In genomic region chr14:32327366-32327765, GRCm38 (mm10) we compare ENCODE assay signal across 26 mouse cellular contexts. TPM values are rescaled to one million over a fixed set of nuclear protein-coding genes. Genes with fewer than 3 reads are reported as not detected.
DNase-seq lines count a peak whose midpoint lies in the region; ATAC-seq and TF ChIP-seq lines count a peak whose summit lies in the region.
"Had no signal": no experiment of that assay in that cellular context is flagged by ENCODE, and none has a peak within 500 bp of the region (broad histone marks: within the 10 kb centered on the region; RNA-seq: fewer than 3 reads in every experiment).

No protein-coding gene starts in this region.

- H3K4me3 ChIP-seq in kidney, adult 2 months (ENCODE audit: insufficient read depth, low read depth, low read length): no peak overlapping the region
- no peak overlapping the region for H3K4me3 ChIP-seq in midbrain, embryonic 14.5 days (replicated peaks; ENCODE audit: low read depth, low read length)
- H3K4me3 ChIP-seq in midbrain, embryonic 13.5 days (replicated peaks): no peak overlapping the region
- H3K4me3 ChIP-seq: heart, embryonic 13.5 days; layer of hippocampus, adult 2 months; limb, embryonic 13.5 days; lung, embryonic 15.5 days; midbrain, embryonic 10.5 days; myocyte; neural tube, embryonic 13.5 days had no signal

- peak; percentile 35 to 47 for DNase-seq in cerebellum, postnatal 25 days
- no peak for DNase-seq in cerebellum, postnatal 4 days (ENCODE audit: low spot score in 2 of 2)
- DNase-seq in kidney, adult 2 months: peak; percentile 22
- no peak for DNase-seq in kidney, postnatal 4 days
- DNase-seq in midbrain, embryonic 14.5 days: peak; percentile 15
- no peak for DNase-seq in gastrocnemius, adult 18-20 months (ENCODE audit: low spot score)
- DNase-seq: adrenal gland, postnatal 14 days; cerebellum, adult 9-10 months; gastrocnemius, postnatal 10 days; heart, postnatal 10 days; spleen, adult 18-20 months; thymus, postnatal 14 days had no signal

- no peak for TF ChIP-seq CTCF in kidney, adult 2 months (conservative IDR thresholded peaks at IDR 0.05; ENCODE audit: insufficient read depth, insufficient read length, low read depth, low read length)

- H3K36me3 ChIP-seq in kidney, adult 2 months (ENCODE audit: control insufficient read depth, insufficient read depth, low read length): no peaks in the 10 kb centered on the region
- H3K36me3 ChIP-seq in midbrain, embryonic 14.5 days (ENCODE audit: control insufficient read depth, insufficient read depth, low read length): 0 out of 2 replicates have a peak, but pooled peaks cover 2% of the 10 kb centered on the region
- H3K36me3 ChIP-seq in midbrain, embryonic 13.5 days: peaks cover 13% of the 10 kb centered on the region; the same call in 1 of the 2 replicates
- H3K36me3 ChIP-seq: lung, embryonic 15.5 days; neural tube, embryonic 13.5 days had no signal

- H3K4me2 ChIP-seq in midbrain, embryonic 14.5 days (ENCODE audit: low read length): no peak overlapping the region
- no peak overlapping the region for H3K4me2 ChIP-seq in midbrain, embryonic 13.5 days (replicated peaks)
- H3K4me2 ChIP-seq: heart, embryonic 13.5 days; limb, embryonic 13.5 days; liver, embryonic 11.5 days; lung, embryonic 15.5 days; neural tube, embryonic 13.5 days had no signal

- 48% methylated on average over 9 of the region's 9 CpGs for WGBS in kidney, adult 2 months
- WGBS in midbrain, embryonic 14.5 days: 69% methylated on average over 9 of the region's 9 CpGs
- WGBS in midbrain, embryonic 13.5 days: 80% methylated on average over 9 of the region's 9 CpGs

- H3K9ac ChIP-seq in midbrain, embryonic 14.5 days (replicated peaks; ENCODE audit: low read length): no peak overlapping the region
- H3K9ac ChIP-seq in midbrain, embryonic 13.5 days (replicated peaks): no peak overlapping the region
- H3K9ac ChIP-seq: heart, embryonic 13.5 days; limb, embryonic 13.5 days; lung, embryonic 15.5 days; neural tube, embryonic 13.5 days had no signal

- ATAC-seq in midbrain, embryonic 14.5 days (ENCODE audit: low FRiP score, low TSS enrichment): no peak
- no peak for ATAC-seq in midbrain, embryonic 13.5 days
- ATAC-seq: CD4-positive, CD25-positive, alpha-beta regulatory T cell, adult 4 months; forebrain, embryonic 16.5 days; intestine, embryonic 16.5 days had no signal

- H3K27ac ChIP-seq in kidney, adult 2 months (ENCODE audit: insufficient read depth, low read depth, low read length): no peak overlapping the region
- H3K27ac ChIP-seq in midbrain, embryonic 14.5 days (replicated peaks; ENCODE audit: low read depth, low read length): no peak overlapping the region
- no peak overlapping the region for H3K27ac ChIP-seq in midbrain, embryonic 13.5 days
- H3K27ac ChIP-seq: heart, embryonic 13.5 days; layer of hippocampus, adult 2 months; limb, embryonic 13.5 days; lung, embryonic 15.5 days; midbrain, embryonic 10.5 days; neural tube, embryonic 13.5 days had no signal

- H3K9me3 ChIP-seq in midbrain, embryonic 14.5 days (ENCODE audit: control insufficient read depth, low read length): no peaks in the 10 kb centered on the region
- H3K9me3 ChIP-seq in midbrain, embryonic 13.5 days: no peaks in the 10 kb centered on the region
- H3K9me3 ChIP-seq: heart, embryonic 13.5 days; limb, embryonic 13.5 days; lung, embryonic 15.5 days; midbrain, embryonic 10.5 days; neural tube, embryonic 13.5 days had no signal

- H3K27me3 ChIP-seq in kidney, adult 2 months (replicated peaks; ENCODE audit: control insufficient read depth, insufficient read depth, low read length): no peaks in the 10 kb centered on the region
- H3K27me3 ChIP-seq in midbrain, embryonic 14.5 days (ENCODE audit: control insufficient read depth, insufficient read depth, low read length): no peaks in the 10 kb centered on the region
- no peaks in the 10 kb centered on the region for H3K27me3 ChIP-seq in midbrain, embryonic 13.5 days
- H3K27me3 ChIP-seq: heart, embryonic 13.5 days; limb, embryonic 13.5 days; lung, embryonic 15.5 days; neural tube, embryonic 13.5 days had no signal

- H3K4me1 ChIP-seq in kidney, adult 2 months (ENCODE audit: control insufficient read depth, insufficient read depth, low read length): no peaks in the 10 kb centered on the region
- peaks cover 5% of the 10 kb centered on the region for H3K4me1 ChIP-seq in midbrain, embryonic 14.5 days (ENCODE audit: control insufficient read depth, insufficient read depth, low read length)
- H3K4me1 ChIP-seq in midbrain, embryonic 13.5 days (replicated peaks): peaks cover 12% of the 10 kb centered on the region
- H3K4me1 ChIP-seq: lung, embryonic 15.5 days had no signal

- TF ChIP-seq POLR2A in kidney, adult 2 months (IDR thresholded peaks at IDR 0.05; ENCODE audit: low read depth, low read length): no peak

RNA-seq across cellular contexts. Expression of gene Ogdhl, which starts 5.5 kb away (rescaled TPM):
- polyA plus RNA-seq in kidney, adult 2 months (2012; rRNA removed): 10.8 and 11.6 TPM in 2 replicates
- 18.8 and 22.9 TPM in 2 replicates for polyA plus RNA-seq in midbrain, embryonic 14.5 days (2014; fragmentation: Nextera tagmentation; extraction: Ambion mirVana)
- polyA plus RNA-seq in midbrain, embryonic 13.5 days (2015; fragmentation: Nextera tagmentation; extraction: Ambion mirVana): 25.9 and 29.6 TPM in 2 replicates
- under 1 TPM; 0.43 to 0.76 TPM for total RNA-seq in gastrocnemius, adult 18-20 months (2021)
- total RNA-seq: hematopoietic stem cell, adult 5-6 weeks; megakaryocyte progenitor cell, adult 5-6 weeks had no signal
- polyA plus RNA-seq: CD4-positive, CD25-positive, alpha-beta regulatory T cell, adult 4 months had no signal

Comparison
In these comparisons a context has a peak if more than half of its experiments do, and no peak if none do; other contexts are left out.
1. DNase-seq: peak in cerebellum, postnatal 25 days (2 of 2), kidney, adult 2 months (single experiment) and midbrain, embryonic 14.5 days (single experiment); none in cerebellum, postnatal 4 days (0 of 2), kidney, postnatal 4 days (0 of 2) and gastrocnemius, adult 18-20 months (single experiment).